Mouse (Mus musculus): ENCODE data around the gene Acap3. TPM values are rescaled to one million over a fixed set of nuclear protein-coding genes. Genes with fewer than 3 reads are reported as not detected.

Acap3 gene
- 16.1 and 17.9 TPM in 2 replicates for polyA plus RNA-seq (2014; fragmentation: Nextera tagmentation; extraction: Ambion mirVana)

DNA sequence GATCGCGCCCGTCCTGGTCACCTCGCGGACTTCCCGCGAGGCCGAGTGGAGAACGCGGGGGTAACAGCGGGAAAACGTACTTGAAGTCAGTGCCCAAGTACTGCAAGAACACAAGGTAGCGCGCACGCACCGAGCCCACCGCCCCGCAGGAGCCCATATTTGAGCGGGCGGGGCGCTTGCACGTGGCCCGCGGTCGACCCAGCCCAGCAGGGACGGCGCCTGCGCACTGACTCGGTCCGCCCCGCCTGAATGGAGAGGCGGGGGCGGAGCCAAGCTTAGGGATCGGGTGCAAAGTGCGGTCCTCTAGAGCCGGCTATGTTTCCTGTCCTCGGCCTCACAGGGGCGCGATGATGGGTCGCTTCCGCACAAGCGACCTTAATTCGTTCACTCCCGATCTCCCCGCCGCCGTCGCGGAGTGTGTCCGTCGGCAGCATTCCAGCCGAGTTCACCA is at the start of gene Acap3, which contains the start of gene Pusl1:
Gene Acap3 (plus strand): TSS at position 272 of the 451 bp plus-strand sequence.
Gene Pusl1 (minus strand): TSS at position 231 of the 451 bp plus-strand sequence.
- Histone ChIP-seq H3K4me1 (replicated peaks; ENCODE audit: control insufficient read depth, insufficient read depth, low read length) (peaks cover 34% of the 10 kb centered on the region), H3K27ac (ENCODE audit: low read depth, low read length) (peak within 1 kb of the TSS; percentile 97), H3K4me3 (ENCODE audit: low read depth, low read length) (peak within 1 kb of the TSS; percentile 96), H3K9ac (ENCODE audit: low read depth, low read length) (peak within 1 kb of the TSS; percentile 95), H3K9me3 (ENCODE audit: control insufficient read depth, low read length) (no peaks in the 10 kb centered on the region), H3K27me3 (replicated peaks; ENCODE audit: control insufficient read depth, insufficient read depth, low read length) (no peaks in the 10 kb centered on the region), H3K36me3 (ENCODE audit: control insufficient read depth, insufficient read depth, low read length) (peaks cover 22% of the 10 kb centered on the region), H3K4me2 (peak within 1 kb of the TSS; percentile 99)
- under 1% methylated on average over 51 of the region's 52 CpGs for WGBS
- ATAC-seq (replicated peaks; ENCODE audit: low FRiP score): peak; percentile 86
- DNase-seq (ENCODE audit: low spot score): peak; percentile 94

DNA sequence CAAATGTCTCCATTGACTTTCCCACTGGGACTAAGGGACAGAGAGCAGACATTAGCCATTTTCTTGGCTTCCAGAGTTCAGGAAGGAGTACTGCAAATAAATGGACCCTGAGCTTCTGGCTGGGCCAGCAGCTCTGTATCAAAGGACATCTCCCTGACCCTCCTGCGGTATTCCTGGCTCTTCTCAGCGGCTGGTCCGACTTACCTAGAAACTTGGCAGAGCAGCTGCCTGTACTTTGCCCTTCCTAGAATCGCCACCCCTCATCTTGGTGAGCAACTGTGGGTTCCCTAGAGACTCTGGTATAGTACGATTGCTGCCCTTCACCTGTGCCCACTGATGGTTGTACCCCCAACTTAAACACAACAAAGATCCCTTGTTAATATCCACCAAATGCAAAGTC is 48.4 kb upstream of the Acap3 start:
- Histone ChIP-seq H3K27me3 (replicated peaks; ENCODE audit: control insufficient read depth, insufficient read depth, low read length) (peaks cover 8% of the 10 kb centered on the region), H3K4me1 (replicated peaks; ENCODE audit: control insufficient read depth, insufficient read depth, low read length) (peaks cover 32% of the 10 kb centered on the region), H3K9me3 (ENCODE audit: control insufficient read depth, low read length) (no peaks in the 10 kb centered on the region), H3K4me3 (ENCODE audit: low read depth, low read length) (no peak overlapping the region), H3K27ac (ENCODE audit: low read depth, low read length) (no peak overlapping the region), H3K9ac (ENCODE audit: low read depth, low read length) (no peak overlapping the region), H3K4me2 (no peak overlapping the region), H3K36me3 (ENCODE audit: control insufficient read depth, insufficient read depth, low read length) (0 out of 2 replicates have a peak, but pooled peaks cover 3% of the 10 kb centered on the region)
- ATAC-seq (replicated peaks; ENCODE audit: low FRiP score) (no peak), DNase-seq (ENCODE audit: low spot score) (no peak)
- 86% methylated on average over 5 of the region's 5 CpGs for WGBS

DNA sequence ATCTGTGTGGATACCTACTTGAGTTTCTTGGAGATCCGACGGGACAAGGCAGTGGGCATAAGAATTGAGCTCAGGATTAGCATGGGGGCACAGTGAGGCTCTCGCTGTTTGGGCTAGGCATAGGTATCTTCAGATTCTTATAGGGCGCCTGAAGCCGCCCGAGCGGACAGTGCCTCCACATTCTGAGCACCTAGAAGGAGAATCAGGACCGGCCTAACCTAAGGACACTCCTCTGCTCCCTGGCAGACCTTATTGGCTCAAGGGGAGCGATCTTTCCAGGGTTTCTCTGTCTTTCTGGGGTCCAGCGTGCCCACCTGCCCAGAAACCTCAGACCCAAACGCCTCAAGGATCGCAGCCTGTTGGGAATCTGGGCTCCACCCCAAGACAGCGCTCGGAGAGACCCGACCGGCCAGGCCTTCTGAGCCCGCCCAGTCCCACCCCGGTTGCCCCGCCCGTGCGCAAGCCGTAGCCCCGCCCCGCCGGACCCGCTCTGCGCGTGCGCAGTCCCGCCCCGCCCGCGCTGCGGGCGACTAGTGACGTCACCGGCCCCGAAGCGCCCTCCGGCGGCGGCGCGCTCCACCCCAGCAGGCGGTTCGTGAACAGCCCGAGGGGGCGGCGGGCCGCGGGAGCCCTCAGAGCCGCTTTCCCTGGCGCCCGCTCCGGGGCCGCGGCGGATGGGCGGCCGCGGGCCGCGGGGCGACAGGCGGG is 44.6 kb upstream of the Acap3 start, which contains the start of gene Dvl1:
Gene Dvl1 (plus strand): TSS at position 532 of the 708 bp plus-strand sequence.
- 0 out of 2 replicates have a peak, but pooled peaks cover 3% of the 10 kb centered on the region for H3K36me3 ChIP-seq (ENCODE audit: control insufficient read depth, insufficient read depth, low read length)
- peak within 1 kb of the TSS; percentile 91 for H3K9ac ChIP-seq (ENCODE audit: low read depth, low read length)
- no peaks in the 10 kb centered on the region for H3K27me3 ChIP-seq (replicated peaks; ENCODE audit: control insufficient read depth, insufficient read depth, low read length)
- DNase-seq (ENCODE audit: low spot score) (peak; percentile 94), ATAC-seq (replicated peaks; ENCODE audit: low FRiP score) (peak; percentile 90)
- H3K4me1 ChIP-seq (replicated peaks; ENCODE audit: control insufficient read depth, insufficient read depth, low read length): peaks cover 24% of the 10 kb centered on the region
- 3% methylated on average over 65 of the region's 65 CpGs for WGBS
- H3K4me3 ChIP-seq (ENCODE audit: low read depth, low read length): peak within 1 kb of the TSS; percentile 95
- peak within 1 kb of the TSS; percentile 98 for H3K4me2 ChIP-seq
- peak within 1 kb of the TSS; percentile 54 for H3K27ac ChIP-seq (ENCODE audit: low read depth, low read length)
- no peaks in the 10 kb centered on the region for H3K9me3 ChIP-seq (ENCODE audit: control insufficient read depth, low read length)

DNA sequence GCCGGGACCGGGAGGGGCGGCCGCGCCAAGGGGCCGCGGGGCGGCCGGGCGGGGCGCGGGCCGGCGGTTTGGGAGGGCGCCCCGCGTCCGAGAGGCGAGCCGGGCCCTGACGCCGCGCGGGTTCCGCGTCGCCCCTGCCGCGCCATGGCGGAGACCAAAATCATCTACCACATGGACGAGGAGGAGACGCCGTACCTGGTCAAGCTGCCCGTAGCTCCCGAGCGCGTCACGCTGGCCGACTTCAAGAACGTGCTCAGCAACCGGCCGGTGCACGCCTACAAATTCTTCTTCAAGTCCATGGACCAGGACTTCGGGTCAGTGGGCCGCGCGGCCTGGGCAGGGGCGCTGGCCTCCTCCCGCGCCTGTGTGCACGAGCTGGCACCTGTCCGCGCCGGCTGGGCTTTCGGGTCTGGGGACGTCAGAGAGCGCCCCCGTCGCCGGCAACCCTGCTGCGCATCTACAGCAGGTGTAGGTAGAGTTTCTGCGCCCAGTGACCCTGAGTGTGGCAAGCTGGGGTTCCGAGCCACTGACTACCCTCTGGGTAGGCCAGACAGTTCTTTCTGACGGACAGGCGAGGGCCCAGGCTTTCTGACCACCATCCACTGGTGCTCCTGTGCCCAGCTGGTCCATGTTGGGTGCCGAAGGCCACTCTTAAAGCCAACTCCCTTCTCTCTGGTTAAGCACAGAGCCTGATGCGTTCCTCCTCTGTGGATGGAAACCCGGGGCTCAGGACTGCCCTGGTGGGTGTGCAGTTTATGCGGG is 43.9 kb upstream of the Acap3 start:
- Histone ChIP-seq H3K4me3 (ENCODE audit: low read depth, low read length) (peak overlapping the region; percentile 95), H3K27ac (ENCODE audit: low read depth, low read length) (peak overlapping the region; percentile 54), H3K36me3 (ENCODE audit: control insufficient read depth, insufficient read depth, low read length) (0 out of 2 replicates have a peak, but pooled peaks cover 2% of the 10 kb centered on the region), H3K9ac (ENCODE audit: low read depth, low read length) (peak overlapping the region; percentile 91), H3K9me3 (ENCODE audit: control insufficient read depth, low read length) (no peaks in the 10 kb centered on the region), H3K4me1 (replicated peaks; ENCODE audit: control insufficient read depth, insufficient read depth, low read length) (peaks cover 24% of the 10 kb centered on the region), H3K4me2 (peak overlapping the region; percentile 98), H3K27me3 (replicated peaks; ENCODE audit: control insufficient read depth, insufficient read depth, low read length) (no peaks in the 10 kb centered on the region)
- 2% methylated on average over 68 of the region's 69 CpGs for WGBS
- ATAC-seq (replicated peaks; ENCODE audit: low FRiP score) (peak; percentile 53), DNase-seq (ENCODE audit: low spot score) (peak; percentile 69)

DNA sequence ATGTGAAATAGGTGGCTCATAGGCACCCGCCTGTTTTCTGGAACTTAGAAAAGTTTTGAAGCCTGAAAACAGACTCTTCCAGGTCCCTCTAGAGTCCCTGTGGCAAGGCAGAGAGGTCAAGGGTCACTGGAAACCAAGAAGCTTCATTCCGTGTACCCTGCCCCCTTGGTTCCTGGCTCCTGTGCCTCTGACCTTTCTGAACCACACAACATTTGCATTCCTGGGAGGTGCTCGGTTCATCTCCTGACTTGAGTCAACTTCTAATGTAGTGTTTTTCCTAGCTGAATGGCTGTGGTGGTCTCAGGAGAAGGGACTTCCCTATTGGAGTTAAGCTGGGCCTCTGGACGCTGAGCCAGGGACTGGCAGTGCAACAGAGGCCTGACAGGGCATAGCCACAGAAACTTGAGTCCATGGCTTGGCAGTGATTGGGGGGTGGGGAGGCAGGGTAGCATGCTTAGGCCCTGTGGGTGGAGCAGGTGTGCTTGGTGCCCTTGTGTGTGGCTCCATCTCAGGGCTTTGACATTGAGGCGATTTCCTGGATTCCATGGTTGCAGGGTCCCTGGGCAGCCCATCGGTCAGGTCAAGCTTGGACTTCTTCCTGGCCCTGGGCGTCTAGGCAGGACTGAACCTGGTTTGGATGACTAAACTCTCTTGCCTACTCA is 43.1 kb upstream of the Acap3 start:
- Histone ChIP-seq H3K27ac (ENCODE audit: low read depth, low read length) (no peak overlapping the region), H3K9me3 (ENCODE audit: control insufficient read depth, low read length) (no peaks in the 10 kb centered on the region), H3K27me3 (replicated peaks; ENCODE audit: control insufficient read depth, insufficient read depth, low read length) (no peaks in the 10 kb centered on the region), H3K4me1 (replicated peaks; ENCODE audit: control insufficient read depth, insufficient read depth, low read length) (peaks cover 24% of the 10 kb centered on the region), H3K36me3 (ENCODE audit: control insufficient read depth, insufficient read depth, low read length) (no peaks in the 10 kb centered on the region), H3K4me3 (ENCODE audit: low read depth, low read length) (peak overlapping the region; percentile 95), H3K9ac (ENCODE audit: low read depth, low read length) (peak overlapping the region; percentile 91; the same call in 1 of the 2 replicates), H3K4me2 (peak overlapping the region; percentile 98)
- WGBS: 56% methylated on average over 7 of the region's 7 CpGs
- ATAC-seq (replicated peaks; ENCODE audit: low FRiP score) (no peak), DNase-seq (ENCODE audit: low spot score) (no peak)

DNA sequence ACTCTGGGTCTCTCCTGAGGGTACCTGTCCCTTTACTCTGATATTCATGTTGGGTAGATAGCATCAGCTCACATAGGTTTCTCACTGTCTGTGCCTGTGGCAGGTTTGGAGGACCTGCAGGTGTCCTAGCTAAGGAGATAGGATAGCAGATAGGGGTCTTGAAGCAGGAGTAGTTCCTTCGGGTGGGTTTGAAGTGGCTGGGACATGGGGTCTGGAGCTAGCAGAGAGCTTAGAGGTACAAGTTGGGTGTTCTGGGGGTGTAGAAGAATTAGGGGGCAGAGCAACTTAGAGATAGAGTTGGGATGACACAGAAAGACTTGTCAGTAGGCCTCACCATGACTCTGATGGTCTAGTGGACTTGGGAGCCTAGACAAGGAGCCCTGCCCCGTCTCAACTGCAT is 42.2 kb upstream of the Acap3 start:
- no peak overlapping the region for H3K27ac ChIP-seq (ENCODE audit: low read depth, low read length)
- DNase-seq (ENCODE audit: low spot score): no peak
- 63% methylated on average over 2 of the region's 2 CpGs for WGBS
- no peak overlapping the region for H3K9ac ChIP-seq (ENCODE audit: low read depth, low read length)
- H3K4me2 ChIP-seq: peak overlapping the region; percentile 98
- H3K9me3 ChIP-seq (ENCODE audit: control insufficient read depth, low read length): no peaks in the 10 kb centered on the region
- H3K27me3 ChIP-seq (replicated peaks; ENCODE audit: control insufficient read depth, insufficient read depth, low read length): no peaks in the 10 kb centered on the region
- H3K4me1 ChIP-seq (replicated peaks; ENCODE audit: control insufficient read depth, insufficient read depth, low read length): peaks cover 24% of the 10 kb centered on the region
- H3K36me3 ChIP-seq (ENCODE audit: control insufficient read depth, insufficient read depth, low read length): peaks cover 7% of the 10 kb centered on the region; the same call in 1 of the 2 replicates
- ATAC-seq (replicated peaks; ENCODE audit: low FRiP score): no peak
- H3K4me3 ChIP-seq (ENCODE audit: low read depth, low read length): no peak overlapping the region

DNA sequence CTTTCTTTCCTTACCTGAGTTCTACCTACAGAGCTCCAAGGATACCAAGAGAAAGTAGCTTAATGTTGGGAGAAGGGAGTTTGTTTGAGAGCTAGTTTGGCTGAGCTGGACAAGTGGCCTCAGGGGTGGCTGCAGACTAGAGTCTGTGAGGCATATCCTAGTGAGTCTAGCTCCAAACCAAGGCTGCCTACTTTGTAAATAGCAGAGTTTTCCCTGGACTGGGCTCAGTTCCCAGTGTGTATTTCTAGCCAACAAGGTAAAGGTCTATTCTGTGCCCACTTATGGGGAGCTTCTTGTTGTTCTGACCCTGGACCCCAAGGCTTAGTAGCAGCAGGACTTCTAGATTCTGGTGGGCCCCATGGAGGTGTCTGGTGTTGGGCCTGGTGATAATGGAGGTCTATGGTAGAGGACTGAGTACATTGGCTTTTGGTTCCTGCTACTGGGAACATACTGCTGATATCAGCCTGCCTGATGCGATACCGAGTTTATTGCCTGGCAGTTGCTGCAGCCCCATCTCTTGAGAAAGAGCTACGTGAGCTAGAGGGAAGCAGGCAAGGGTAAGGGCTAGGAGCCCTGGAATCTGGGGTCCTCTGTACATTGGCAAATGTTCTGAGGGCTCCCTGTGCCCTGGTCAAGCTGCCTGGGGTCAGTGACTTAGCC is 41.7 kb upstream of the Acap3 start:
- no peak overlapping the region for H3K4me3 ChIP-seq (ENCODE audit: low read depth, low read length)
- no peaks in the 10 kb centered on the region for H3K27me3 ChIP-seq (replicated peaks; ENCODE audit: control insufficient read depth, insufficient read depth, low read length)
- DNase-seq (ENCODE audit: low spot score) (no peak), ATAC-seq (replicated peaks; ENCODE audit: low FRiP score) (no peak)
- peaks cover 7% of the 10 kb centered on the region; the same call in 1 of the 2 replicates for H3K36me3 ChIP-seq (ENCODE audit: control insufficient read depth, insufficient read depth, low read length)
- no peak overlapping the region for H3K9ac ChIP-seq (ENCODE audit: low read depth, low read length)
- no peak overlapping the region for H3K27ac ChIP-seq (ENCODE audit: low read depth, low read length)
- H3K4me1 ChIP-seq (replicated peaks; ENCODE audit: control insufficient read depth, insufficient read depth, low read length): peaks cover 24% of the 10 kb centered on the region
- no peak overlapping the region; the same call in 1 of the 2 replicates for H3K4me2 ChIP-seq
- H3K9me3 ChIP-seq (ENCODE audit: control insufficient read depth, low read length): no peaks in the 10 kb centered on the region
- WGBS: 73% methylated on average over 3 of the region's 3 CpGs

DNA sequence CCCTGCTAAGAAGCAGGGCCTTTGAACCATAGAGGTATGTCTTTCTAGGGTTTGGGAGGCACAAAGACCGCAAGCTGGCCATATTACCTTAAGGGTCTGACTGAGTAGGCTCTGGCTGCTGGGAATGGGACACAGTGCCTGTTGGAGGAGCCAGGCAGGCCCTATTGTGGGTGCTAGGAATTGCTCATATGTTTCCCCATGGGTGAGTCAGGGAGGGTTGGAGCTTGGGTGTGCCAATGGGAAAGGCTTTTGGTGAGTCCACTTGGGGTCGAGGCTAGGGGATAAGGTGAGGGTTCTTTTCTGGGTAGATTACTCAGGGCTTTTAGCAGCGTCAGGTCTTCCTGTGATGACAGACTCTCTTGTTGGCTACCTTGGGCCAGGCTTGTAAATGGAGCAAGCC is 40.3 kb upstream of the Acap3 start:
- no peak overlapping the region for H3K4me3 ChIP-seq (ENCODE audit: low read depth, low read length)
- no peak overlapping the region for H3K9ac ChIP-seq (ENCODE audit: low read depth, low read length)
- peaks cover 13% of the 10 kb centered on the region; the same call in 1 of the 2 replicates for H3K36me3 ChIP-seq (ENCODE audit: control insufficient read depth, insufficient read depth, low read length)
- no peak for ATAC-seq (replicated peaks; ENCODE audit: low FRiP score)
- no peak overlapping the region for H3K4me2 ChIP-seq
- H3K4me1 ChIP-seq (replicated peaks; ENCODE audit: control insufficient read depth, insufficient read depth, low read length): peaks cover 28% of the 10 kb centered on the region
- no peak overlapping the region for H3K27ac ChIP-seq (ENCODE audit: low read depth, low read length)
- 88% methylated on average over 3 of the region's 3 CpGs for WGBS
- H3K27me3 ChIP-seq (replicated peaks; ENCODE audit: control insufficient read depth, insufficient read depth, low read length): no peaks in the 10 kb centered on the region
- DNase-seq (ENCODE audit: low spot score): no peak
- no peaks in the 10 kb centered on the region for H3K9me3 ChIP-seq (ENCODE audit: control insufficient read depth, low read length)
